Mouse (Mus musculus): ENCODE measurements at regions not wholly inside any gene's neighbourhood (a gene's known extent, or its start where the extent isn't known, plus 50 kb on each side); places are given as distances from the start of the nearest gene placed in this dataset.

GRCm38 (mm10) chr17:47144996-47145395 is 134.6 kb upstream of the Ubr2 start:
- no peak for ATAC-seq (replicated peaks; ENCODE audit: low FRiP score, poor library complexity, severe bottlenecking)

- ATAC-seq (replicated peaks; ENCODE audit: low FRiP score, poor library complexity, severe bottlenecking) = no peak
Measured at GRCm38 (mm10) chr17:47144460-47144859, 134.1 kb upstream of the Ubr2 start.

- ATAC-seq (replicated peaks; ENCODE audit: low FRiP score, poor library complexity, severe bottlenecking) = no peak
Measured at GRCm38 (mm10) chr17:47143898-47144297, 133.5 kb upstream of the Ubr2 start.

GRCm38 (mm10) chr17:47142885-47143284 is 132.5 kb upstream of the Ubr2 start:
- ATAC-seq (replicated peaks; ENCODE audit: low FRiP score, poor library complexity, severe bottlenecking) = no peak

- no peak for ATAC-seq (replicated peaks; ENCODE audit: low FRiP score, poor library complexity, severe bottlenecking)
Measured at GRCm38 (mm10) chr17:47142276-47142675, 131.9 kb upstream of the Ubr2 start.

GRCm38 (mm10) chr17:47141843-47142215 is 131.5 kb upstream of the Ubr2 start:
- no peak for ATAC-seq (replicated peaks; ENCODE audit: low FRiP score, poor library complexity, severe bottlenecking)

GRCm38 (mm10) chr17:47140969-47141842 is 130.8 kb upstream of the Ubr2 start:
- ATAC-seq (replicated peaks; ENCODE audit: low FRiP score, poor library complexity, severe bottlenecking) = no peak

GRCm38 (mm10) chr17:47140241-47140968 is 130.0 kb upstream of the Ubr2 start:
- ATAC-seq (replicated peaks; ENCODE audit: low FRiP score, poor library complexity, severe bottlenecking) = no peak

GRCm38 (mm10) chr17:47139730-47140231 is 129.4 kb upstream of the Ubr2 start:
- no peak for ATAC-seq (replicated peaks; ENCODE audit: low FRiP score, poor library complexity, severe bottlenecking)

- no peak for ATAC-seq (replicated peaks; ENCODE audit: low FRiP score, poor library complexity, severe bottlenecking)
Measured at GRCm38 (mm10) chr17:47139171-47139617, 128.8 kb upstream of the Ubr2 start.

GRCm38 (mm10) chr17:47138174-47138573 is 127.8 kb upstream of the Ubr2 start:
- ATAC-seq (replicated peaks; ENCODE audit: low FRiP score, poor library complexity, severe bottlenecking) = no peak

GRCm38 (mm10) chr17:47135391-47135790 is 125.0 kb upstream of the Ubr2 start:
- ATAC-seq (replicated peaks; ENCODE audit: low FRiP score, poor library complexity, severe bottlenecking) = no peak

- no peak for ATAC-seq (replicated peaks; ENCODE audit: low FRiP score, poor library complexity, severe bottlenecking)
Measured at GRCm38 (mm10) chr17:47133785-47134184, 123.4 kb upstream of the Ubr2 start.

- ATAC-seq (replicated peaks; ENCODE audit: low FRiP score, poor library complexity, severe bottlenecking) = no peak
Measured at GRCm38 (mm10) chr17:47127571-47127970, 117.2 kb upstream of the Ubr2 start.

GRCm38 (mm10) chr17:47123576-47123975 is 113.2 kb upstream of the Ubr2 start:
- no peak for ATAC-seq (replicated peaks; ENCODE audit: low FRiP score, poor library complexity, severe bottlenecking)

GRCm38 (mm10) chr17:47122221-47122620 is 111.9 kb upstream of the Ubr2 start:
- ATAC-seq (replicated peaks; ENCODE audit: low FRiP score, poor library complexity, severe bottlenecking) = no peak

- ATAC-seq (replicated peaks; ENCODE audit: low FRiP score, poor library complexity, severe bottlenecking) = no peak
Measured at GRCm38 (mm10) chr17:47118010-47118409, 107.7 kb upstream of the Ubr2 start.

GRCm38 (mm10) chr17:47115754-47116153 is 105.4 kb upstream of the Ubr2 start:
- 0 out of 2 replicates have a peak, but pooled peaks have one; percentile 25 for ATAC-seq (replicated peaks; ENCODE audit: low FRiP score, poor library complexity, severe bottlenecking)

- ATAC-seq (replicated peaks; ENCODE audit: low FRiP score, poor library complexity, severe bottlenecking) = no peak
Measured at GRCm38 (mm10) chr17:47115141-47115540, 104.8 kb upstream of the Ubr2 start.

GRCm38 (mm10) chr17:47114736-47115135 is 104.4 kb upstream of the Ubr2 start:
- ATAC-seq (replicated peaks; ENCODE audit: low FRiP score, poor library complexity, severe bottlenecking) = no peak
